Comparison of ENCODE assay signal across 7 mouse cellular contexts in genomic region chr3:153689793-153690291, GRCm38 (mm10). TPM values are rescaled to one million over a fixed set of nuclear protein-coding genes. Genes with fewer than 3 reads are reported as not detected.
DNase-seq lines count a peak whose midpoint lies in the region; ATAC-seq and TF ChIP-seq lines count a peak whose summit lies in the region.

No protein-coding gene starts in this region.

- no peaks in the 10 kb centered on the region; the same call in 1 of the 2 replicates for H3K36me3 ChIP-seq in liver, embryonic 14.5 days (replicated peaks; ENCODE audit: control insufficient read depth, insufficient read depth, low read depth)
- H3K36me3 ChIP-seq in forebrain, postnatal 0 days (ENCODE audit: insufficient read depth) = no peaks in the 10 kb centered on the region

- no peaks in the 10 kb centered on the region for H3K27me3 ChIP-seq in liver, embryonic 14.5 days (ENCODE audit: control insufficient read depth, insufficient read depth, low read length)
- no peaks in the 10 kb centered on the region for H3K27me3 ChIP-seq in forebrain, postnatal 0 days (ENCODE audit: insufficient read depth, low read length)

- peak; percentile 98 for ATAC-seq in liver, embryonic 14.5 days (ENCODE audit: insufficient read depth)
- no peak for ATAC-seq in forebrain, postnatal 0 days

- peak overlapping the region; percentile 84 for H3K4me2 ChIP-seq in liver, embryonic 14.5 days (ENCODE audit: low read depth)
- H3K4me2 ChIP-seq in forebrain, postnatal 0 days (ENCODE audit: low read depth) = no peak overlapping the region

- peaks cover 5% of the 10 kb centered on the region for H3K9me3 ChIP-seq in liver, embryonic 14.5 days (ENCODE audit: control insufficient read depth, low read length)
- no peaks in the 10 kb centered on the region for H3K9me3 ChIP-seq in forebrain, postnatal 0 days (ENCODE audit: low read length)

- peak; percentile 94 for TF ChIP-seq EP300 in liver, embryonic 14.5 days (IDR thresholded peaks at IDR 0.05; ENCODE audit: low read depth)

- peak; percentile 28 for DNase-seq in adrenal gland, adult 8-10 months
- peak; percentile 45 for DNase-seq in c-Kit-positive CD71-negative TER-119-negative erythroid progenitor cells, embryonic 14.5 days (ENCODE audit: low read depth)
- peak; percentile 15 to 42 for DNase-seq in heart, postnatal 36 days
- DNase-seq in liver, embryonic 14.5 days (ENCODE audit: low read depth in 3 of 3, low spot score in 3 of 3) = peak in 2 of 3 experiments; percentile 83
- DNase-seq in layer of hippocampus, adult 11-12 months (ENCODE audit: low spot score) = no peak
- DNase-seq in forebrain, postnatal 0 days = no peak
- no peak for DNase-seq in spleen, adult 12 weeks (ENCODE audit: low spot score)

- H3K4me3 ChIP-seq in liver, embryonic 14.5 days (ENCODE audit: insufficient read depth in 1 of 2, low read depth in 2 of 2, low read length in 2 of 2) = peak overlapping the region; percentile 45 to 50
- no peak overlapping the region for H3K4me3 ChIP-seq in forebrain, postnatal 0 days (ENCODE audit: low read depth, low read length)

- TF ChIP-seq CTCF in liver, embryonic 14.5 days (IDR thresholded peaks at IDR 0.05; ENCODE audit: low read depth) = no peak; the same call in none of the 2 replicates
- TF ChIP-seq CTCF in forebrain, postnatal 0 days (IDR thresholded peaks at IDR 0.05; ENCODE audit: low read depth) = no peak

- 13% methylated on average over 11 of the region's 11 CpGs for WGBS in liver, embryonic 14.5 days (ENCODE audit: insufficient replicate concordance)
- 61% methylated on average over 11 of the region's 11 CpGs for WGBS in forebrain, postnatal 0 days

- peaks cover 46 to 48% of the 10 kb centered on the region in 2 experiments for H3K4me1 ChIP-seq in liver, embryonic 14.5 days (replicated peaks; ENCODE audit: control insufficient read depth in 2 of 2, insufficient read depth in 2 of 2, low read length in 1 of 2)
- H3K4me1 ChIP-seq in forebrain, postnatal 0 days (ENCODE audit: insufficient read depth) = no peaks in the 10 kb centered on the region

- H3K27ac ChIP-seq in liver, embryonic 14.5 days = peak overlapping the region; percentile 97
- no peak overlapping the region for H3K27ac ChIP-seq in forebrain, postnatal 0 days (ENCODE audit: low read depth, low read length)

- peak overlapping the region; percentile 81 for H3K9ac ChIP-seq in liver, embryonic 14.5 days (replicated peaks)
- H3K9ac ChIP-seq in forebrain, postnatal 0 days = no peak overlapping the region

- intact Hi-C loops in heart, postnatal 36 days (cut with DNase I) = no loop called here

RNA-seq across cellular contexts. Expression of gene St6galnac3, which starts 35.1 kb away (rescaled TPM):
- 10 to 100 TPM in 3 of 4 experiments, 1 to 10 TPM in 1; 7.7 to 25.4 (median 16.9) TPM for total RNA-seq in adrenal gland, adult 8-10 months (2022)
- 1 to 10 TPM; 4.1 to 6.6 TPM for total RNA-seq in heart, postnatal 36 days (2021)
- 0.74 and 2.9 TPM in 2 replicates for polyA plus RNA-seq in liver, embryonic 14.5 days (2012; rRNA removed)
- polyA plus RNA-seq in liver, embryonic 14.5 days (2014; fragmentation: Nextera tagmentation; extraction: Ambion mirVana) = 5.7 and 8.5 TPM in 2 replicates
- 16.5 and 16.6 TPM in 2 replicates for total RNA-seq in forebrain, postnatal 0 days (2014; rRNA removed)
- 6.9 and 7.7 TPM in 2 replicates for polyA plus RNA-seq in forebrain, postnatal 0 days (2015; fragmentation: Nextera tagmentation; extraction: Ambion mirVana)

Comparison
In these comparisons a context has a peak if more than half of its experiments do, and no peak if none do; other contexts are left out.
1. DNase-seq: peak in adrenal gland, adult 8-10 months (single experiment), c-Kit-positive CD71-negative TER-119-negative erythroid progenitor cells, embryonic 14.5 days (single experiment), heart, postnatal 36 days (2 of 2) and liver, embryonic 14.5 days (2 of 3); none in layer of hippocampus, adult 11-12 months (single experiment), forebrain, postnatal 0 days (single experiment) and spleen, adult 12 weeks (single experiment).